Mouse (Mus musculus): ENCODE results near the gene Adamts4.
"Not testable (repeated sequence)": the region's sequence is repeated elsewhere in the genome, so short reads cannot be mapped to it uniquely, and the experiment has no call there.

Adamts4 gene

DNA sequence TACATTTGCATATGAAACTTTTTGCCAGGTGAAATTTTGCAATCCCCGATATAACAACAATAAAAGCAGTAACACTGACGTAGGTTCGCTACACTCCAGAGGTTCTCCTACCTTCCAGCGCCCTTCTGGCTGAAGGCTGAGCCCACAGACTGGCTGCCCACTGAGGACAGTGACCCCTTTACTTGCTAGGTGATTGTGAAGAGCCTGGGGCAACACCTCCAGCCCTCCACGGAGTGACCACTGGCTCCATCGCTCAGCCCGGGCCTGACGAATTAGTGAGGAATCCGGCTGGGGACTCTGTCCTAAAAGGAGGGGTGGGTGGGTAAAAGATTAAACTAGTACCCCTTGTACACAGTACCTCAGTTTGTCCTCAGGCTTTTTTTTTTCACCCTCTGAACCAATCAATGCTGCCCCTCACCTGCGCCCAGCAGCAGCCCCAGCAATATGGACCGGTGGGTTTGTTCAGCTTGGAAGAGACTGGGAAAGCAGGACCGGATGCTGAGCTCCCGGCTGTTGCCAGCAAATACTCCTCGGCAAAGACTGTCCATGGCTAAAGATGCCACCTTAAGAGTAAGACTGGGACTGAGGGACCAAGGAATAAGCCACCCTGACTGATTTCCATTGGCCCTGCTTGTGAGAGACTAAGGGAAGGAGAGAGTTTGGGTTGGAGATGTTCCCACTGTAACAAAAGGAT is 28.9 kb downstream of the Adamts4 start:
- no peak for DNase-seq (ENCODE audit: low read depth, low spot score)

DNA sequence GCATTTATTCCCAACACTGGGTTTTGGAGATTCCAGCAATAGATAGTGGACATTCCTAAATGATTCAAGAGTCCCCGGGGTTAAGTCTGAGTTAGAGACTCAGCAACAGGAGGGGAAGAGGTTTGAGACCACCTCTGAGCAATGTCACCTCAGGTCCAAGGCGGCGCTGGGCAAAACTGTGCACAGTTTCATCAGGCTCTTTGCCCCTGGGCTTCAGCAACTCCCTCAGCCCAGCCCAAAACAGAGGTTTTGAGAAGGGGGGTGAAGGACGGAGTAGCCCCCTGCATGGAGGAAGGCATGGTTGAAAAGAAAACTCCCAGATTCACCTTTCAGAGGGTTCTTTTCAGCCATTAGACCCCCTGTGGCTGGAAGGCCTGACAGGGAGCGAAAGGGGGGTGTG is 29.5 kb downstream of the Adamts4 start:
- no peak for DNase-seq (ENCODE audit: low read depth, low spot score)

DNA sequence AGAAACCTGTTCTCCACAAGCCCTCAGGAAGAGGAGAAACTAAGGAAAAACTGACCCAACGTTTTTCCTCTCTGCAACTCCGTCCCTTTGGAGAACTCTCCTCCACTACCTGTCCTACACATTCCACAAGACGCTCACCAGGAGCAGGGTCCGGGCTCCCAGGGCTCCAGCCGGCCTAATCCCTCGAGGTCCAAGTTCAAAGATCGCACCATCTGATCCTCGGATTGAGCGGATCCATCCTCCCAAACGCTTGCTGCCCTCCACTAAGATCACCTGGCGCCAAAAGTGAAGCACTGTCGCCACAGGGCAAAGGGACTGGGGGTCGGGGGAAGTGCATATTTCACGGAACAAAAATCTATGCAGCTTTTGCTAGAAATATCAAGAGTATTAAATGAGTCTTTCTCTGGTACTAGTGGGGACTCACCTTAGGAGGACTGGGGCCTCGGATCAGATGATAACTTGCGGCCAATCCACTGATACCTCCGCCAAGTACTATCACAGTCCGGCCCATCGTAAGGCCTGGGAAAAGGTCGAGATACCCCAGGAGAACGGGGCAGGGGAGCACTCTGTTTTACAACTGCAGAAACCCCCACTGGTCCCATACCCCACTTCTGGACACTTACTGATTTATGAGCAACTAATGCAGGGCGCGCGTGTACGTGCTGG is 30.2 kb downstream of the Adamts4 start:
- no peak for DNase-seq (ENCODE audit: low read depth, low spot score)

DNA sequence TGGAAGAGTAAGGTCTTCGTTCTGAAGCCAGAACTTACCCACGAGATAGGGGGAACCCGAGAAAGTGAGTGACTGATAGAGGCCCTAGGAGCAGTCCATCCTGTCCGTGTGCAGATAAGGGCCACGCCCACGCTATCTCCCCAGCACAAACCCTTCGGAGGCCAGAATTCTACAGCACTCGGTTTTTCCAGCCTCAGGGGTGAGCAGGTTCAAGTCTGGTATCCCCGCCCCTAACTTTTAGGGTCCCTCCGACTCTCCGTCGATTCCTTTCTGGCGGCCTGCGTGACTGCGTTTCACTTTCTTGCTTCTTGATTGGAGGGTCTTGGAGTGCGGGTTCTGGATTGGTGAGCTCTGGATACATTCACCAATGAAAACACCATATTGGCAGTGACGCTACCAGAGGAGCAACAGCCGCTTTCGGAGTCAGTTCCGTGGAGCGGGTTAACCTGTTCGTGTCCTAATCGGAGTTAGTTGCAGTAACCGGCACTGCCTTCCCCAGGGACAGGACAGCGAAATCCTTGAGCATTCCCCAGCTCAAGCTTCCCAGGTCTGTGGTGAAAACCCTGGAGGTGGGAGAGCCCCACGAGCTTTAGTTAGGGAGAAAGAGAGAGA is 30.8 kb downstream of the Adamts4 start, which contains the start of gene Ppox:
Gene Ppox (minus strand): TSS at position 271 of the 612 bp plus-strand sequence.
- DNase-seq (ENCODE audit: low read depth, low spot score): peak; percentile 97

DNA sequence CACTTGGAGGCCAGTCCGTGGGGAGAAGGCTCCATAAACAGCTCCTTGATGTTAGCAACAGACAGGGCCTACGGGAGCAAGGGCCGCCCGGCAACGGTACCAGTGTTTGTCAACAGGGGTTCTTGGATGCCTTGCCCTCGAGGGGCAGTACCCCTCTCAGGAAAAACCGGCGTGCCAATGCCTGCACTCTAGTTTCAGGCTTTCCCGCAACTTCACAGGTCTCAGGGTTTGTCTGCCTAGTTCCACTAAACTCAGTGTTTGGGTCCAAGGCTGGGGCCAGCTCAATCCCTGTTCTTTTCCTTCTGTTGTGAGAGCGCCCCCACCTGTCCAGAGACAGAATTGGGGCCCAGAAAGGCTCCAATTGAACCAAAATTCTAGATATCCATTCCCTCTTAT is 31.3 kb downstream of the Adamts4 start:
- DNase-seq (ENCODE audit: low read depth, low spot score): peak; percentile 74

DNA sequence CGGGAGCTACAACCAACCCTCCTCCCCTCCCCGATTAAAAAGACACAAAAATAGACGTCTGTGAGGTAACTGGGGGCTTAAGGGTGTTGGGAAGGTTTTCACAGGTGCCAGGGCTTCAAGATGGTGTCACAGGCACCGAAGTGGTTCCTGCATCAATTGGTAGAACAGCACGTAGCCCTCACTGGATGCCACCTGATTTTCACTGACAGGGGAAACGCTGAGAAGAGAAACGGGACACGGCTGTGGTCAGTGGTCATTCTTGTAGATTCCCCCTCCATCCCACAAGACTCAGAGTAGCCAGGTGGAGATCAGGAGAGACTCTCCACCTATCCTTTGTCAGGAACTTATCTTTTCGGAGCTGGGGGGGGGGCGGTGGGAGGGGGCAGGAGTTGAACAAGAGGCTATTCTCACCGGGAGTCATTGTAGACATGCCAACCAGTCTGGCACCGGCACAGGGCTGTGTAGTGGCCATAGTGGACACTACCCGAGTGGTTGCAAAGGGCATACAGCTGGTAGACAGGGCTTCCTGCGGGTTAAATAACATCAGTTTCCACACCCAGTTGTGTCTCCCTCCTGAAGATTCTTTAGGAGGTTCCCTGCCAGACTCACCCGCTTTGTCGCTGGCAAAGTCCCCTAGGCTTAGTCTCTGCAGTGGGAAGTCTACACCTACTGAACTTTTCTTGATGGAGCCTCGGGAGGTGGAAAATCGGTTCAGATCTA is 32.0 kb downstream of the Adamts4 start:
- DNase-seq (ENCODE audit: low read depth, low spot score): no peak

DNA sequence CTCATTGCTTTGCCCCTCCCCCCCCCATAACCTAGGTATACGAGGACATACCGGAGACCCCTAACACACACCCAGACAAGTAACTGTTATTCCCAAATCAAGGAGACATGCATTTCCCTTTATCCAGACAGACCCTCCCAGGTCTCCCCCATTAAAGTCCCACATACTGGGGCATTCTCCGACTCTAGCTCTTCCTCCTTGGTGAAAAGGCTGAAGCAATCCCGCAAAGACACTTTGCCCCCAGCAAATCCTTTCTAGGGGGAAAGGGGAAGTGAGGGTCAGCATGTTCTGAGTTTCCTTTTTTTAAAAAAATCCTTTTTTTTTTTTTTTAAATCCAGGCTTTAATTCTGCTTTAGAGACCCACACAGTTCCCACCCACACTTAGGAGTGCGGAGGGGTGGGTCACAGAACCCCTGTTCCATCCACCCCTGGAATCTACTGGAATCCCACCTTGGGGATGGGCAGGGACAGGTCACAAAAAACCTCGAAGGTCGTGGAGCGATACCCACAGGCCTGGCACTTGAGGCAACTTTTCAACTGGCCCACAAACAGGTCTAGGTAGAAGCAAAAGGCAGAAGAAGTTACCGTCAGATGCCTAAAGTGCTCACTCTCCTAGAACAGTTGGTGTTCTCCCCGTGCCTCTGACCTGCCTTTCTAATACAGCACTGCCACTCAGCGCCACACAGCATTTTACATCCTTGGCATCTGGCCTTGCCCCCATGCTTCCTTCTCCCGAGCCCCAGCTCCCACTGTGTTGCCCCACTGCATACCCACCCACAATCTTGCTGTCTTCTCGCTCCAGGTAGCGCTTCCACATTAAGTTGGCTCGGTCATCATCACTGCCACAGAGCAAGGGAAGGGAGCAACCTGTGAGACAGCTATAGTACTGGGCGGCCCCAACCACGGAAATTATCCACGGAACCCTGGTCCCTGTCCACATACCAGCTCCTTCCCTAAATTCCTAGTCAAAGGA is 33.3 kb downstream of the Adamts4 start:
- DNase-seq (ENCODE audit: low read depth, low spot score): no peak

DNA sequence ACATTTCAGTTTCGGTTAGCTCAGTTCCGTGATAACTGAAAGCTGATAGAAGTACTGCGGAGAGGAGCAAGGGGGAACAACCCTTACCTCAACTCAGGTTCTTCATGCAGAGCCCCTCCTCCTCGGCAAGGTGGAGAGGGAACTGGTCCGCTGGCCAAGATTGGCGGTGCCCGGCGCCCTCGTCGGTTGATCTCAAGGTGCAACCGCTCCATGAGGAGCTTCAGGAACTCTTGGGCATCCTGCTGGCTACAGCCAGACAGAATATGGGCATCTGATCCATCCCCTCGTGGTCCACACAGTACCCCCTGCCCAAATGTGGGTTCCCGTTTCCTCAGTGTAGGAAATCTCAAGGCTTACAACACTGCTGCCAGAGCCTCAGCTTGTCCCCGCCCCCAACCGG is 34.3 kb downstream of the Adamts4 start:
- DNase-seq (ENCODE audit: low read depth, low spot score): no peak

DNA sequence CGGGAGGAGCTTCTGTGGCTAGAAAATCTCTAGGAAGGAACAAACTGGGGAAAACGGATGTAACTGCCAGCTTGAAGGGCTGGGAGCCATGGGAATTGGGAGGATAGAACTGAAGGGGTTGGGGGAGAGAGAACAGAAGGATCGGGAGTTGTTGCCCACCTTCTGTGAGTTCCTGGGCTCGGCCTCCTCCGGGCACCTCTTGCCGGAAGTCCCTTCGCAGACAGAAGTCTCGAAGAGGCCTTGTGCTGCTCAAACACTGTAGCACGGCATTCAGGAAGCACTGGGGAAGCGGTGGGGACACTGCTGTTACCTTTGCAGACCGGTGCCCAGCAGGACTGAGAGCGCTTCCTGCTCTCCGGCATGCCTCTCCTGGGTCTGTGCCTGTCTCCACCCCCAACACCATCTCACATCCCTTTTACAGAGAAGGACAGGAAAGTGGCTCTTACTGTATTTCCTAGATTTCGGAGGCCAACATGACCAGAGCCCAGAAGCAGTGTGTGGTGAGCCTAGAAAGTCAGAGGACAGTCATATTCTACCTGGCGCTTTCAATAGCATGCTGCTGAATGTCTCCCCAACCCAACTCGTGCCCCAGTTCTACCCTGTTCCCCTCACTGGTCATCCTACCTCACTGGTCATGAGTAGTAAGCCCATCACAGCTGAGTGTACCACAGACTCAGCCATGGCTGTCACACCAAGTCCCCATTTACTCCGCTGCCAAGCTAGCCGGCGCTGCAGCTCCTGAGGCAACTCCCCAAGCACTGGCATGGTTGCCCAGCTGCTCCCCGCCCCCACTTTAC is 35.1 kb downstream of the Adamts4 start:
- no peak for DNase-seq (ENCODE audit: low read depth, low spot score)

DNA sequence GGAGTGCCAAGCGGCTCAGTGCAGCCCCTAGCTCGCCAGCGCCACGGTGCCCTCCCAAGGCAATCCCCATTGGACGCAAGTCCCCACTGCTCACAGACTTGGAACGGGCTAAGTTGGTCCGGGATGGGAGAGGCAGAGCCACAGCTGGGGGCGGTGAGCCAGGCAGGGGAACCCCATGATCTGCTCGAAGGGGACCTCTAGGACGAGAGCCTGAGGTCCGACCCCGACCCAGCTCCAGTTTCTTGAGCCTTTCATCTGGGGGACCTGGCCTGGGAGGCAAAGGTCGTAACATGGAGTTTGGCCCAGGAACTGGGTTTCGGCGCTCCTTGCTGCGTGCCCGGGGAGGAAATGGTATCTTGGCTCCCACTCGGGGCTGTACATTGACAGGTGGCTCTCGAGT is 36.3 kb downstream of the Adamts4 start:
- DNase-seq (ENCODE audit: low read depth, low spot score): no peak

DNA sequence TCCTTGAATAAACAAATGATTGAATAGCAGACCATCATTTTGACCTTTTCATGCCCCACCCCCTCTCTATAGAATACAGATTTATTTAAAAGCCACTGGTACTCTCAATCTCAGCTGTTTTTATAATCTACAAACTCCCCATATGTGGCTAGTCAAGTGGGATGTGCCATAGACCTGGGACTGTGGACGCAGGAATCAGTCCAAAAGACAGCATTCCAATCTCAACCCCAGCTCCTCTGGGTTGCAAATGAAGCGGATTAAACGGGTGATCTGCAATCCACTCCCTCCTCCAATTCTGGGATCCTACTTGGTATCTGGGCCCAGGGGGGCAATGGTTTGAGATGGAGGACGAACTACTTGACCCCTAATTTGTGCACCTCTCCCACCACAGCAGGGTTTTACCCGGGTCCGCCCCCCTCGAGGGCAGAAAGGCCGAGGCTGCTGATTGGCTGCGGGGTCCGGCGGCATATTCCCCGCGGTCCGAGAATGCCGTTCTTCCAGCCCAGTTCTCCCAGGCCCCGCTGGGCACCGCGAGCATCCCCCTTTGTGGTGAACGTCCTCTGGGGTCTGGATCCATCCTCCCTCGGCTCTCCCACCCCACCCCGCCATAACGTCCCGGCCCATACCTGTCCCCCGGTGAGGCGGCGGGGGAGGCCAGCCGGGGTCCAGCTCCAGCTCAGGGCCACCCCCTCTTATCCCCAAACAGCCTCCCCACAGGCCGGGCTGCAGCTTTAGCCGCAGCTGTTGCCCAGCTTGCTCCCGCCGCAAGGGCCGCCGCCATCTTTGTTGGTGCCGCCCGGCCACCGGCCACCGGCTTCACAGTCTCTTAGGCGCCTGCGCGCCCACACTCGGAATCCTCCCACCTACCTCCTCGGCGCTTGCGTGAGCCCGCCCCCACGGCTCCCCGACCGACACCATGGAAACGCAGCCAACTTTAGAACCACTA is 37.2 kb downstream of the Adamts4 start, which contains the start of gene Usp21:
Gene Usp21 (minus strand): TSS at position 856 of the 946 bp plus-strand sequence.
- DNase-seq (ENCODE audit: low read depth, low spot score): peak; percentile 92

DNA sequence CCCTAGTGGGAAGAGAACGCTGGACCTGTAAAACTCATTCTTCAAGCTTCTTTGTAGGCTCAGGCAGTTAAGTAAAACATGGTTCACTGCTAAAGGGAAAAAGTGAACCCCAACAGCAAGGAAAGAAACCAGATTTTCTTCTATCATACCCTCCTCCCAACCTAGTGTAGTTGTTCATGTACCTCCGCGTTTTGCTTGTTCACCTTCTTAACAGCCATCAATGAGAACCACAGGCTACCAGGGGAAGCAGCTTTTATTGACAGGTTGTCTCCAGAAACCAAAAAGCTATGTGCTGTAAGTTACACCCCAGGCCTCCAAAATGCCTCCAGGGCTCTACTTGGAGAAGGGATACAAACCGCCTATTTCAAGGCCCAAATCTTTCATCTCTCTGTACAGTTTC is 38.1 kb downstream of the Adamts4 start:
- no peak for DNase-seq (ENCODE audit: low read depth, low spot score)

DNA sequence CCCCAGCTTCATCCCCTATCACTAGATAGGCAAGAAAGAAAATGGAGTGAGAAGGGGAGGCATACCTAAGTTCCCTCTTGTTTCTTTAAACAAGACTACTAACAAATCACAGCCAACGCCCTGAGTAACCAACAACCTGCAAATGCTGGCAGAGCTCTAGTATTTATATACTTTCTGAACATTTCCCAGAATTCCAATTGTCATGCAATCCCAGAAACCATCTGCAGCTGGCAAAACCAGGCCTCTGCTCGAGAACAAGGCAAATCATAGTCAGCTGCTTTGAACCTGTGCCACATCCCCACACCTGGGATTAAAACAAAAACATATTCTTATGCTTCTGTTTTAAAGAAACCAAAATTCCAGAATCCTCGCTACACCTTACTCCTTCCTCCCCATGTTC is 43.1 kb downstream of the Adamts4 start:
- no peak for DNase-seq (ENCODE audit: low read depth, low spot score)

DNA sequence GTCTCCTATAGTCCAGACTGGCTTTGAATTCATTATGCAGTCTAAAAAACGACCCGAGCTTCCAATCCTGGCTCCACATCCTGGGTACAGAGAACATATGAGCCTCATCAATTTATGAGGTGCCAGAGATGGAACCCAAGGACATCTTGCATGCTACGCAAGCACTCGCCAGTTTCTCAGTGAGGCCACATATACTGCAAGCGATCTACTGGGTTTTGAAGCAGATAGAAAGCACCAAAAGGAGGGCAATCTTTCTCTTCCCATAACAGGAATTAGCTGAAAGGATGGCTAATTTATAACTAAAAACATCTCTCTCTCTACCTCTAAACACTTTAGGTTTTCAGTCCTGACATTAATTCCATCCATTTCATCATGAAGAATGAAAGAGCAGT is 43.7 kb downstream of the Adamts4 start:
- no peak for DNase-seq (ENCODE audit: low read depth, low spot score)

DNA sequence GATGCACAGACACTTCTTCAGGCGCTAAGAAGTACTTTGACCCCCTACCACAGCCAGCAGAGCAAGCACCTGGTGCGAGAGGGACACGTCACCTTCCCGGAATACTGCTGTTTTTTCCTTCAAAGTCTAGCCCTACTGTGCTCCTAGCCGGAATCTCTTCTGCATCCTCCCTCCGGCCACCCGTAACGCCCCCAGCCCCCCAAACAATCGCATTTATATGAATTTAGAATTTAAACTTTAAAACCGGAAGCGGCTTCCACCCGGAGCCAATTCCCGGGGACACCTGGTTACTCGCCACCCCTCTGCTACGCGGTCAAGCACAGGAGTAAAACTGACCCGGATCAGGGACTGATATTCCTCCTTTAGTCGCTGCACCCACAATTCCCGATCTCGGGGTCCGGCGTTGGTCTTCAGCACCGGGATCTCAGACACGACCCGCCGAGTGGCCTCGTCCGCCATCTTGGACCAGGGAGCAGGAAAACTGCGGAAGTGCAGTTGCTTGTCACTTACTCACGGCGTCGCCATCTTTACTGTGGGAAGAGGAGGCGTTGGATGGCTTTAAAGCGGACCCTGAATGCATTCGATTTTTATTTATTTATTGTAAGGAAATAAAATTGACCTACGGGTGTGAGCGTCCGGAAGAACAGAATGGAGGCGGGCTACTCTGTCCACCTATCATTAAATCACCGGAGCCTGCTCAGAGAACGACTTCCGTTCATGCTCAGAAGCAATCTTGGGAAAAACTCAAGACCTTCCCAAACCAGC is 44.3 kb downstream of the Adamts4 start, which contains the start of gene Ufc1:
Gene Ufc1 (minus strand): TSS at position 727 of the 765 bp plus-strand sequence.
- peak; percentile 83 for DNase-seq (ENCODE audit: low read depth, low spot score)

DNA sequence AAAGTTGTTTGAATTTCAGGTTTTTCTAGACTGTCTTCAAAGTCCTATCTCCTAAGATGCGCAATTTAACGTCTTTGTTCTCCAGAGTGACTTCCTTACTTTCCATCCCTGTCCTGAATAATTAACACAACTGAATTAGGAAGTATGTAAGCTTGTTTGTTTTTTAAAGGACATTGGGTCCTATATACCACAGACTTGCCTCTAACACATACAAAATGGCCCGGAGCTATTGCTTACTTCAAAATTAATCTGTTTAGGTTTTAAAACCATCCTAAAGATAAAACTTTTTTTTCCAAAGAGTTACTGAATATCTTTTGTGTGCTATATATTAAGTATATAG is 44.8 kb downstream of the Adamts4 start:
- DNase-seq (ENCODE audit: low read depth, low spot score): no peak

DNA sequence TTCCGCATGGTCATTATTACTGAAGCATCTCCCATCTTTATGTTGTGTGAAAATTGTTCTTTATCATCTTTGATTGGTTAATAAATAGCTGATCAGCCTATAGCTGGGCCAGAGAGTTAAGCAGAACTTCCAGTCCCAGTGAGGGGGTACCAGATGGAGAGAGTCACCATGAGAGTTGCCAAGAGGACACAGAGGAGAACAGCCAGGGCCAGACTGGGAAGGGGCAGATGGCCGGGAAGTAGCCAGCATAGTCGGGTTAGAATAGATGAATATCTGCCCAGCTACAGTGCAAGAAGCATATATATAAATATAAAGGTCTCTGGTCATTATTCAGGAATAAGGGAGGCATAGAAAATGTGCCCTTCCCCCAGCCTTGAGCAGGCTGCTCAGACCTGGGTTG is 48.0 kb downstream of the Adamts4 start:
- no peak for DNase-seq (ENCODE audit: low read depth, low spot score)

DNA sequence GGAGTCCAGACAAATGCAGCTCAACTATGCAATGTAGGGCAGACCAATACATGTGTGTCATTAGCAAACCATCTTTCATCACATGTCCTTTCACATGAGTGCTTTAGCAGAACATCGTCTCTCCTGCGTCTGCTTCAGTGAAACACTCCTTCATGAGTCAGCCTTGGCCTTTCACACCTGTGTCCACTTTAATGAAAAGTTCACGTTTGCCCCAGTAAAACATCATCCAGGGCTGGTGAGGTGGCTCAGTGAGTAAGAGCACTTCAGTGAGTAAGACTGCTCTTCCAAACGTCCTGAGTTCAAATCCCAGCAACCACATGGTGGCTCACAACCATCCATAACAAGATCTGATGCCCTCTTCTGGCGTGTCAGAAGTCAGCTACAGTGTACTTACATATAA is 55.9 kb downstream of the Adamts4 start:
- DNase-seq (ENCODE audit: low read depth, low spot score): not testable (repeated sequence)
